Mouse (Mus musculus) ovary, postnatal 10 days (tissue): ENCODE results near the gene Pex10.
"Not testable (repeated sequence)": the region's sequence is repeated elsewhere in the genome, so short reads cannot be mapped to it uniquely, and the experiment has no call there.

ENCODE experiments used
- DNase-seq: peaks from one replicate; pipeline ENCODE4 v3.0.0; 2022; ENCODE audit warnings: low spot score

The Pex10 gene

GRCm38 (mm10) chr4:155064474-155064873, 2.3 kb upstream of the Pex10 start:
- no peak for DNase-seq

GRCm38 (mm10) chr4:155065970-155066833, 614 bp upstream of the Pex10 start:
- peak; percentile 88 for DNase-seq

- no peak for DNase-seq
Observed at GRCm38 (mm10) chr4:155068357-155068972, 1.6 kb downstream of the Pex10 start.

- DNase-seq = no peak
Observed at GRCm38 (mm10) chr4:155069191-155069590, 2.4 kb downstream of the Pex10 start.

GRCm38 (mm10) chr4:155070199-155070598, 3.4 kb downstream of the Pex10 start:
- no peak for DNase-seq

GRCm38 (mm10) chr4:155070921-155071320, 4.1 kb downstream of the Pex10 start:
- no peak for DNase-seq

GRCm38 (mm10) chr4:155074418-155074817, 7.6 kb downstream of the Pex10 start:
- no peak for DNase-seq

- no peak for DNase-seq
Observed at GRCm38 (mm10) chr4:155075137-155075536, 8.3 kb downstream of the Pex10 start.

GRCm38 (mm10) chr4:155075813-155076212, 9.0 kb downstream of the Pex10 start:
- no peak for DNase-seq

GRCm38 (mm10) chr4:155076677-155077076, 9.9 kb downstream of the Pex10 start:
- no peak for DNase-seq

GRCm38 (mm10) chr4:155078808-155079207, 12.0 kb downstream of the Pex10 start:
- DNase-seq = not testable (repeated sequence)

- no peak for DNase-seq
Observed at GRCm38 (mm10) chr4:155079666-155080065, 12.8 kb downstream of the Pex10 start.

GRCm38 (mm10) chr4:155083553-155083952, 16.7 kb downstream of the Pex10 start:
- DNase-seq = no peak

- DNase-seq = no peak
Observed at GRCm38 (mm10) chr4:155084351-155084750, 17.5 kb downstream of the Pex10 start.

GRCm38 (mm10) chr4:155085206-155086107, 18.6 kb downstream of the Pex10 start:
- DNase-seq = no peak

GRCm38 (mm10) chr4:155086108-155087024, 19.6 kb downstream of the Pex10 start, which contains the start of the genes Rer1 and Morn1:
TSS of gene Rer1 (minus strand) at chr4:155086382.
TSS of gene Morn1 (plus strand) at chr4:155086577.
- peak; percentile 100 for DNase-seq

GRCm38 (mm10) chr4:155089241-155089640, 22.4 kb downstream of the Pex10 start:
- no peak for DNase-seq

GRCm38 (mm10) chr4:155090147-155090546, 23.3 kb downstream of the Pex10 start:
- DNase-seq = no peak

GRCm38 (mm10) chr4:155090688-155091449, 24.1 kb downstream of the Pex10 start:
- DNase-seq = no peak

- no peak for DNase-seq
Observed at GRCm38 (mm10) chr4:155092718-155093430, 26.1 kb downstream of the Pex10 start.
